Mouse (Mus musculus): ENCODE data around the gene Ppm1h. TPM values are rescaled to one million over a fixed set of nuclear protein-coding genes. Genes with fewer than 3 reads are reported as not detected.

Gene Ppm1h
- 10 to 100 TPM; 26.8 to 35.1 TPM for total RNA-seq (2023)

DNA sequence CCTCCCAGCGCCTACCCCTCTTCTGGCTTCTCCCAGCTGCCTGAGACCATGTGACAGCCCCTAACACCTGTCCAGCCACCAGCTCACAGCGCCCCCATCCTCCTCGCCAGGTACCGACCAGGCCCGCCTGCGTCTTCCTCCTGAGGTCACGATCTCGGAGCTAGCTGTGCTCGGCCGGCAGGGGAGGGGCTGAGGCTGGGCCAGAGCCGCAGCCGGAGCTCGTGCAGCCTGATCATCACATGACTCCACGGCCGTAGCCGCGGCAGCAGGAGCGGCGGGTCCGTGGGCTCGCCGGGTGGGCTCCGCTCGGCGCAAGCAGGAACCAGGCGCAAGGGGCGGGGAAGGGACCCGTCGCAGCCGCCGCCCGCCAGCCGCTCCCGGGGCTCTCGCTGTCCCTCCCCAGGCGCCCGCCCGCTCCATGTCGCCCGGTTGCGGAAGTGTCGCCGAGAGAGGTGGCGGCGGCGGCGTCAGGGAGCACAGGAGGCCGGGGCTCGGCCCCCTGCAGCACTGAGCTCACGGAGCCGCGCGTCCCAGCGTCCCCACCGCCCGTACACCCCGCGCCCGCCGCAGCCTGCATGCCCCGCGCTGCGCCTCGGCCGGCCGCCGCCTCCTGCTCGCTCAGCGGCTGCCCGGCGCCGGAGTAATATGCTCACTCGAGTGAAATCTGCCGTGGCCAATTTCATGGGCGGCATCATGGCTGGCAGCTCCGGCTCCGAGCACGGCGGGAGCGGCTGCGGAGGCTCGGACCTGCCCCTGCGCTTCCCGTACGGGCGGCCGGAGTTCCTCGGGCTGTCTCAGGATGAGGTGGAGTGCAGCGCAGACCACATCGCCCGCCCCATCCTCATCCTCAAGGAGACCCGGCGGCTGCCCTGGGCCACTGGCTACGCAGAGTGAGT, at the start of gene Ppm1h:
Ppm1h (plus strand) TSS at position 222 of the 896 bp plus-strand sequence.

Other genes with a start within 250 kb of the Ppm1h start
- gene Avpr1a, start 230.3 kb upstream of the Ppm1h start, total RNA-seq (2023), result not detected